Mouse (Mus musculus): ENCODE results near the gene Tpx2.

Tpx2 gene

DNA sequence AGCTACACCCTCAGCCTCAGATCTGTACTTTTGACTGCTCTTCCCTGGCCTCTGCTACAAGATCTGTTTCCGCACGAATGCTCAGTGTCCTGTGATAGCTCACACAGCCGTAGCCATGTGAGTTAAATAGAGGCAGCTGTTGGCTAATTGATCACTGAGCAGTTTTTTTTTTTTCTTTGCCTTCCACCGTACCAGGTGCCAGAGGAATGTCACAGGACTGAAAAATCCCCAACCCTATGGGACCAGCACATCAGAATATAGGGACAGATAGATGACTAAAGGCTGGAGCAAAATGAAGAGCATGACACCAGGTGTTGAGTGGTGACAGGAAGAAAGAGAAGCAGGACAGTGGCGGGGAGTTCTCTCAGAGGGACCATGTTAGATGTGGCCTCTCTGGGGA lies 68.3 kb downstream of the Tpx2 start:
- DNase-seq = no peak

DNA sequence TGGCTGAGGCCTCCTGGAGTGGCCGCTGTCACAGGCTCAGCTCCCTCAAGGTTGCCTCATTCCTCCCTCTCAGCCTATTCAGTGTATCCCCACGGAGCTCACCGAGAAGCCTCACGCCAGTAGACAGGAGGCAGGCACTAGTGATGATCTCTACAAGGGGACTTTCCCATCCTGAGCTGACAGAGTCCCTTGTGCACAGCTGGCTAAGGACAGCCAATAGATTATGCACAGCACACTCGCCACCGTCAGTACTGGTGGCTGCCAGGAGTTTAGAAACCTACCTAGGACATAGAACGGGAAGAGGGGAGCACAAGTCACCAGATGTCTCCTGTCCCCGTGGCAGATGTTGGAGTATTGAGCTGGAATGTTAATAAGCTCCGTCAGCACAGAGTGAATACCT lies 69.9 kb downstream of the Tpx2 start:
- no peak for DNase-seq

DNA sequence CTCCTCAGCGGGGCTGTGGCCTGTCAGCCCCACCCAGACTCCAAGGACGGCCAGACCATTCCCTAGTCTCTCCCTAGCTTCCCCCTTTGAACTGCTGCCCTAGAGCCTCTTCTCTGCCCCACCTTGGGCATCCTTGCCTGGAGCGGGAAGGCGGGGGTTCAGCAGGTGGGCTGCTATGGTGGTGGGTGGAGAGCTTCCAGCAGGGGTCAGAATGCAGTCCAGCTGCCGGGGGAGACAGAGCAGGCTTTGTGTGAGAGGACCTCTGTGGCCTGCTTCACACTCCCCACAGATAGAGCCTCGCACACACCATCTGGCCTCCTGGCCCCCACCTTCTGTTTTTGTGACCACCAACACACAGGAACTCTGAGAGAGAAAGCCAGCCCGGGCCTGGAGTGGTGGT lies 74.6 kb downstream of the Tpx2 start:
- DNase-seq = peak in 1 of 2 experiments; percentile 46

DNA sequence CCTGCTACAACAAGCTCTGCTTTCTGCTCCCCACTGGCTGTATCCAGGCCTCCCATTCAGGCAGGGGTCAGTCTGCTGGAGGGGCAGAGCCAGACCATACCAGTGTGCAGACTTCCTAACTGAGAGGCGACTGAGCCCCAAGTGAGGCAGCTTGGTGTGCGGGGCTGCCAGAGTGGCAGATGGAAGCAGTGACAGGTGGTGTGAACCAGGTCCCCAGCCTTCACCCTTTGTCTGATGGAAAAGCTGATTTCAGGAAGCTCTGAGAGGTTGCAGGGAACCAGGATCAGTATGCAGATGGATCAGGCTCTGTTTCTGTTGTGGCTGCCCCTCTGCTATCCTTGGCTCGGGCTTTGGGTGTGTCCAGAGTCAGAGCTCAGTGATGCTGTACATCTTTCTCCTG lies 75.9 kb downstream of the Tpx2 start:
- peak; percentile 63 to 68 for DNase-seq

DNA sequence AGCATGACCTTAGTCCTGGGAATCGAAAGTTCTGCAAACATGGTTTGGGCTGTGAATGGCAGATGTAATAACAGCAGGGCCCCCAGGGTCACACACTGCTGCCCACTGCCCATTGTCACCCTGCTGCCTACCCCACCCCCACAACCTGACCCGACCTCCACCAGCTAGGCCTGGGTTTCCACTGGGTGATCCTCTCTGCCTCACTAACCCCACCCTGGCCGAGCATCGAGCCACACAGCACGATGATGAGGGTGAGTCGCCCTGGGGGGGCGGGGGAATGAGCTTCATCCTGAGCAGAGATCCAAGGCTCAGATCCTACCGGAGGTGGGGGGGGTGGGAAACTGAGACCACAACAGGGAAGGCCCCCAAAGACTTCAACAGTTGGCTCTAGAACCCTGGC lies 76.4 kb downstream of the Tpx2 start:
- no peak for DNase-seq

DNA sequence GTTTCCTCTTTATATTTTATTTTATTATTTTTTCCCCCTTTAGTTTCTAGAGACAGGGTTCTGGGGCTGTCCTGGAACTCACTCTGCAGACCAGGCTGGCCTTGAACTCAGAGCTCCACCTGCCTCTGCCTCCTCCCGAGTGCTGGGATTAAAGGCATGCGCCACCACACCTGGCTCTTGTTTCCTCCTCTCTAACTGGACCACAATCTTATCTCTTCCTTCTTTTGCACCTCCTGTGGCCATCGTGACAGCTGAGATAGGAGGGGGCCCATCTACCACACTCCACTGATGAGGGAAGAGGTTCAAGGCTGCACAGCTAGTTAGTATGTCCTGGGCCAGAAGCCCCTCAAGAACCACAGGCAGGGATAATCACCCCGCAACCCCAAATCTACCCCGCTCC lies 76.8 kb downstream of the Tpx2 start:
- DNase-seq = no peak

DNA sequence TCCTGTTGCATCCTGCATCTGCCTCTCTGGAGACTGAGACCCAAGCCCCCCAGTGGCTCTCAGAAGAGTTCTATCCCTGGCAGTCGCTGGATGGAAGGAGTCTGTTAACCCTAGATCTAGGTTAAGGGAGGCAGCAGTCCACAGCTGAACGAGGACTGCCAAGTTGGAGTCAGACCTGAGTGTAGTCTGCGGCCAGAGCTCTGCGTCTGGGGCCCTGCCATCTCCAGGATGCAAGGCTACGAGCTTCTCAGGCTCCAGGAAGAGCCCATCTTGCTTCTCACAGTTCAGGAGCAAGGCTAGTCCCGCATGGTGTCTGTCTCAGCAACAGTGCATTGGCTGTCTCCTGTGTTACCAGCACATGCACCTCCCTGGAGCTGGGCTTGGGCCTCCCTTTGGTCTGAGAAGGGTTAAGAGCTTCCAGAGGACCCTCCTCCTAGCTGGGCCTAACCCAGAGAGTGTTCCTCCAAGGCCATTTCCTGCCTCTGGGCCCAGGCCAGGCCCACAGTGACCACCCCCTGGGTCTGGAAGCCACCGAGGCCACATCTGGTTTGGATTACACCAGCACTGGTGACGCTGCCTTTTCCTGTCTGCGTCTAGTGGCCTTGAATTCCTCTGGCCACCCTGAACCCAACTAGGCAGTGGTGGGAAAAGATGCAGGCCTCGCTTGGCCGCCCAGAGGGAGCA lies 77.6 kb downstream of the Tpx2 start:
- DNase-seq = no peak

DNA sequence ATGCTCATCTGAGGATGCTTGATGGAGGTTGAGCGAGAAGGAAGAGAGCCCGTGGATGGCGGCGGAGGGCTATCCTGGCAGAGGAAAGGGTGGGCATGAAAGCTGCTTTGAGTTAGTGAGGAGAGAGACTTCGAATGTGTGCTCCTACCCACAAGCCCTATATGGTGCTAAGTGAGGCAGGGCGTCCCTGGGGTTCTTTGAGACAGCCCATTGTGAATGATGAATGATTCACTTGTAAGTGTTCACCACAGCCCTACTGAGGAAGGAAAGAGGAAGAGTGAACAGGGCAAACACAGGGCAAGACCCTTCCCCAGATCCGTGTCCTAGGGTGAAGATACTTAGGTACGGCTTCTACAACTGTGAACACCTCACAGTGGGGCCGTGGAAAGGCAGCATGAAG lies 79.1 kb downstream of the Tpx2 start:
- DNase-seq = no peak

DNA sequence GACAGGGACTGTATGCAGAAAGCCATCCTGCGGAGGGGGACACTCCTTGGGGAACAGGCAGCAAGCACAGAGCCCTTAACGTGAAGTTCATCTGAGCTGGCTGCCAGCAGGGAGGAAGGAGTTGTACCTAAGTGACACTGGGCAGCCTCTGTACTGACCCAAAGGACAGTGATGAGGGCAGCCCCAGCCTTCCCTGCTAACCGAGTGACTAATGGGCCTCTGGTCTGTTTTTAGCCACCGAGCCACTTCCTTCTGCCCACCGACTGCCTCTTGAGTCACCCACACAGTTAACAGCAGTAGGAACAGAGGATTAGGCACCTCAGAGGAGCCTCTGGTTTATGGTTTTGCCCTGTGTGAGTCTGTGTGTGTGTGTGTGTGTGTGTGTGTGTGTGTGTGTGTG lies 79.6 kb downstream of the Tpx2 start:
- DNase-seq = no peak

DNA sequence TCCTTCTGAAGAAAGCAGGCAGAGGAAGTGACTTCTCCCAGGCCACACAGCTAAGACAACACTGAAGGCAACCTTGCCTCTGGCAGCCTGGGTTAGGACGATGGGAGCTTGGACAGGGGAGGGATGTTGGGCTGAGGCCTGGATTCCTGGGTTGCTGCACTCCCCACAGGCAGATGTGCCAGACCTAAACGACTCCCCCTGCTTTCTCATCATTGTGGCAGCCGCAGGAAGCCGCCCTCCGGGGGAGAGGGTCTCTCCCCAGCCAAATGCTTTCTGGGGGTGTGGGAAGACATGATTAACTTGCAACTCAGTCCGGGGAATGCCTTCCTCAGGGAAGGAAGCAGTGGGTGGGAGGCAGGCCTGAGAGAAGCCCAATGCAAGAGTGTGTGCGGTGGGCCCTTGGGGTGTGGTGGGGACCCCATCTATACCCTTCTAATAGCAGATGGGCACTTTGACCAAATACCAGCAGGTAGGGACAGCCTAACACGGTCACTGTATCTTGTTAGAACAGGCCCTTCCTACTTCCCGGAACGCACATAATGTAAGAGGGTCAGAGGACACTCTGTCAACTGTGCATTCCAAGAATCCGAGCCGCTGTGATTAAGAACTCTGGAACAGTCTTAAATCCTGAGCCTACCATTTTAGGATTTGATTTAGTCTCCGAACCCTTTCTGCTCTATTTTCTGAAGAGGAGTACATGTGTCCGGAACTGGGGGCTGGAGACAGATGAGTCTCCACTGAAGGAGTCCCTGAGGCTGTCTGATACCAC lies 80.6 kb downstream of the Tpx2 start:
- no peak for DNase-seq

DNA sequence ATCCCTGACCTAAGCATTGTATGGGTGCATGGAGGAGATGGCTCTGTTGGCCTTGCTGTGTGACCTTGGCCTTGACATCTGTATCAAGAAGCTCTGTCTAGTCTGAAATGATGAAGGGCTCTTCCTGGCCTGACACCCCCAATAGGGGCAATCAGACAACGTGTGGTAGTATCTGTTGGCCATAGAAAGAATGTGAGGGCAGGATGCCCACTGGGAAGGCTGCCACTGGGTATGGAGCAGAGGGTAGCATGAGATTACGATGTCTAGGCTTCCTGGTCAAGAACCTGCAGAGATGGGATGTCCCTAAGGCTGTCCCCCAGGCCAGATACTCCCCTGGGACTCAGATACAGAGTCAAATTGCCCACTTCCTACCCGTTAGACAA lies 81.2 kb downstream of the Tpx2 start:
- no peak for DNase-seq

DNA sequence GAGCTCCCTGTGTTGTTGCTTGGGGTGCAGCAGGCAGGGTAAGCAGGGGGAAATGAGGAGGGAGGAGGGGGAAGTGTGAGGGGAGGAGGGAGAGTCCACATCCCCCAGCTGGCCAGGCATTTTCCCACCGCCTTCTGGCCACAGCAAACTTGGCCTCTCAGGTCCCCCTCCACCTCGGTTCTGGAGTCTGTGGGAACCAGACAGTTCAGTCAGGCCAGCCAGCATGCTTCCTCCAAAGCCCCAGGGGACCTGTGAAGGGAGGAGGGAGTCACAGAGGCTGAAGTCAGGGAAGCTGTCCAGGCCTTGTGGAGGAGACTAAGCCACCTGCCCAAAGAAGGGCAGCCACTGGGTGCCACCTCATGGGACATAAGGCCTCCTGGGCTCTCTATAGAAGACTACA lies 82.5 kb downstream of the Tpx2 start:
- DNase-seq = no peak

DNA sequence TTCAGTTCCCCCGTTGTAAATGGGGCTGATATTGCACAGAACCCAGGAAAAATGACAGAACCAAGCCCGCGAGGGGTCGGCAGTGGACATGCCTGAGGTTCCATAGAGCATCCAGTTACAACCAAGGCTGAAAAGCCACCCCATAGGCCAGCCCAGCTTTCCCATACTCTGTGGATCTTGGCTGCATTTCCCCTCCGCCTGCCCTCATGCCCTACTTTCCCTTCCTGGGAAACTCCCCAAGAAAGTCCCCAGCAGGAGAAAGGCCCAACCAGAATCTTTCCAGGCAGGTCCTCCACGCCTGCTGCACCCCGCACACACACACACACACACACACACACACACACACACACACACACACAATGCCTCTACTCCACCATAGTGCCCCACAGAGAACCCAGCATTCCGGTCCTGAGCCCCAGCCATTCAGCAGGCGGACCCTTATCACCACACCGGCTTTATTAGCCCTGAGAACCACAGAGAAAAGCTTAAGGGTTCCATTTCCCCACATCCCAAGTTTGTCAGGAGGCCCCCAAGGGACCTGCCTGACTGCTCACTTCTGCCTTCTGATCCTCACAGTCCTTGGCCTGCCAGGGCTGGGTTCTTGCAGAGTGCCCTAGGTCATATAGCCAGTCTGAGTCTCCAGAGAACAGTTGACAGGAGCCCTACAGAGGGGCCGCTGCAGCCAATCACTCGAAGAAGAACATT lies 83.8 kb downstream of the Tpx2 start:
- DNase-seq = no peak

DNA sequence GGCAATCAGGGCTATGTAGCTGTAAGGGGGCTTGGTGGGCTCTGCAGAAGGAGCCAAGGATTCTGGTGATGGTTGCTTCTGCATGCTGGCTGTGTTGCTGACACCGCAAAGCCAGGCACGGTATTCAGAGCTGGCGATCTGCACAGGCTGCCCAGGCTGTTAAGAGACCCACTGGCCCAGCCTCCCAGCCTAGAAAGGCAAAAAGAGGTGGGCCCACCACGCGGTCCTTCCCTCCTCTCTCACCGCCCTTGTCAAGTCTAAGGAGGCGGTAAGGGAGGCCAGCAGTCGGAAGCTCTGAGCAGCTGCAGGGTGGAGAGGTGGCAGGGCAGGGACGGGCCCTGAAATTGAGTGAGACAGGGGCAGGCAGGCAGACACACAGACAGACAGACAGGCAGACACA lies 85.3 kb downstream of the Tpx2 start, which contains the start of gene Foxs1:
Gene Foxs1 (minus strand): TSS at position 161 of the 400 bp plus-strand sequence.
- no peak for DNase-seq

DNA sequence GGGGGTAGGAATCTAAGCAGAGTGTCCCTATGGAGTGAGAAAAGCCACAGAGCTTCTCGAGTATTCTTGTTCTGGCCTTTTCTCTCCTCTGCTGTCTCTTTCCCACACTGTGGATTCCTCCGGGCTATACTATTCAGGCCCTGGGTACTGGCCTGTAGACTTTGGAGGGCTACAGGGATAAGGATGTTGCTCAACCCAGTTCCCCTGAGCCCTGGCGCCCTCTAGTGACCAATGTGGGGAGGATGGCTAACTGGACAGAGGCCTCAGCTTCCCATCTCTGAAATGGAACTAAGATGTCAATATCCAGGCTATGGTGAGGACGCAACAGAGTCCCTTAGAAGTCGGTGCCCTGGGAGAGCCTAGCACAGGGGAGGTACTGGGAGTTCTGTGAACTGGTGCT lies 85.8 kb downstream of the Tpx2 start:
- DNase-seq = peak; percentile 65 to 80

DNA sequence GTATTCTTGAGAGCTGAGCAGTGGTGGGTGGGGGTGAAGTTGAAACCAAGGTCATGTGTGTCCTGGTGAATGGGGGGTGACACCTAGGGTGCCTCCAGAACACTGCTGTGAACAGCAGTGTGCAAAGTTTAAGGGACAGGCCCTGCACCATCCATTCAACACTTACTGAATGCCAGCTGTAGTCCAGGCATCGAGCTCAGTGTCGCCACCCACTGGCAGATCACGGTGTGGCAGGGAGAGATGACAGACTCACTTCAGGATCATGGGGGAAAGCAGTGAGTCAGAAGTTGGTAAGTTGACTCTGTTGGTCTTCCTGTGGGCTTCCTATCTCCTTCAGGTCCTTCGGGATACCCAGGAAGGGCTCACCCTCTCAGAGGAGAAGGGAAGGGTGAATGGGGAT lies 92.1 kb downstream of the Tpx2 start:
- peak; percentile 59 to 84 for DNase-seq

DNA sequence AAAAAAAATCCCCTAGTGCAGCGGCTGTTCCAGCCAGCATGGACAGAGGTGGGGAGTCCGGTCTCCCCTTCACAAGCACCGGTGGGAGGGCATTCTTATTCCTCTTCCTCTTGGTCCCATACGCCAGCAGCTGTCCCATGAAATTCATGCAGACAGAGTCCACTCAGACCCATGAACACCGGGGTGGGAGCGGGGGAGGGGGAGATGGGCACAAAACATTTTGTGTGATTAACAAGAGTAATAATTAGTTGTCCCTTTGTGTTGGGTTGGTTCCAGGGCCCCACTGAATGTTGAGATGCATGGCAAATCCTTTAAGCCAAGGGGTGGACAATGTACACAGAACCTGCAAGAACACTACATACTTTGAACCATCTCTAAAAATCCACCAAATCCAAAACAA lies 93.3 kb downstream of the Tpx2 start:
- DNase-seq = peak in 1 of 2 experiments; percentile 52

DNA sequence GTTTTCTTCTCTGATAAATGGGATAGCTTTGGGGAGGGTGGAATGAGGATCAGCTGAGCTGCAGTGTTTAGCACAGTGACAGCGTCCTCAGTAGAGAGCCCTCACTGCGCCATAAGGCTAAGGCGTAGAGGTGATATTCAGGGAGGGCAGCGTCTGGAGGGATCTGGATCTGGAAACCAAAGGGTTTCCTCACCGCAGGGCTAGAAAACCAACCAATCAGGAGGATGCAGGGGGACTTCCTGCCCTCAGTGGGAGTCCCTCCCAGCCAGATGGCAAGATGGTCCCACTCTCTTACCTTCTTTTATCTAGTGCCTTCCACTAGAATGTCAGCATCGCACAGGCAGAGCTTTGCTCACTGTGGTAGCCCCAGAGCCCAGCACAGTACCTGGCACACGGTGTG lies 94.0 kb downstream of the Tpx2 start:
- no peak for DNase-seq

DNA sequence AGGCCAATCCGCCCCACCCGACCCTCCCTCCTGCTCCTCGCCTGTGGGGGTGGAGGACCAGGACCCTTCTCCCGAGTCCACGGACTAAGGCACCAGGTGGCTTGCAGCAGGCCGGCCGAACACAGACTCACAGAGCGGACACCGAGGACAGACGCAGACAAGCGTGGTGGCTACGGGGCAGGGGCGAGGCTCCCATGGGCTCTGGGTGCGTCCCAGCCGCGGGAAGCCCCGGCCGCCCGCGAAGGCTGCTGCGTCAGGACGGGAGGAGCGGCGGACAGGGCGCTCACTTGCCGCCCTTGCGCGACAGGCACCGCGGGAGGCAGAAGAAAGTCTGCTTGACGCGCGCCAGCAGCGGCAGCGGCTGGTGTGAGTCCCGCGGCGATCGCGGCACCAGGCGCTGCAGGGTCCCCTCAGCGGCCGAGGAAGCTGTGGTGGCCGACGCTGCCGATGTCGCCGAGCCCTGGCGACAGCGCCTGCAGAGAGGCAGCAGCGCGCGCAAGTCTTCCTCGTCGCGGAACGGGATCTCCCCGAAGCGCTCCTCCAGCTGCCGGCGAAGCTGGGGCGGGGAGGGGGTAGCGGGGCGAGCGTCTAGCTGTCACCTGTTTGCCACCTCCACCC lies 95.2 kb downstream of the Tpx2 start:
- no peak for DNase-seq

DNA sequence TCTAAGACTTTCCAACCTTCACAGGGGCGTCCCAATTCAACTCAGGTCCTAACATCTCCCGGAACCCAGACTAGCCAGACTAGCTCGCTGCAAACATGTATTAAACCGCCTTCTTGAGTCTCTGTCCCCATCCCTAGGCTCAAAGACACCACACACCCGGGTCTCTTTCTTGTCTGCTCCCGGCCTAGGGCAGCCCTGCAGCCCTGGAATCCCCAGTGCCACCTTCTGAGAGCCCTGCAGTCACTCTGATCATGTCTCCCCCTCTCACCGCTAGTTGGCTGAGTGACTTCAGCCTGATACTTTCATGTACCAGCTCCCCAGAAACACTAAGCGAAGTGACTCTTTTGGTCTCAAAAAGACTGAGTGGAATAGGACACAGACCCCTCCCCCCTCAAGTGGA lies 95.8 kb downstream of the Tpx2 start:
- no peak for DNase-seq

DNA sequence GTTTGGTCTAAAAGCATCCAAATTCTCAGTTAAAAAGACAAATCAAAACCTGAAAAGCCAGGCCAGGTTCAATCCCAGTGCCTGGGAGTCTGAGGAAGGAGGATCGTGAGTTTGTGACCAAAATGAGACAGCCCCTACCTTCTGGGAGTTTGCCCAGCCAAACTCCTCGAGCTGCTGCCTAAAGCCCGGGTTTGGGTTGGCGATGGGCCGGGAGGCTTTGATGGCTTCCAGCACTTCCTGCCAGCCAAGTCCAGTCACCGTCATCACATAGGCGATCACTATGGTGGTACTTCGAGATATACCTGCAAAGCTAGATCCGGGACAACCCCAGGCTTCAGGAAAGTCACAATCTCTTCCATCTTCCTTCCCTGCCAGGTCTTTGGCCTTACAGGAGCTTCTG lies 96.2 kb downstream of the Tpx2 start:
- peak in 1 of 2 experiments; percentile 64 for DNase-seq

All from cerebellum, postnatal 14 days (tissue).